Mouse (Mus musculus) bone marrow, adult 2 months (tissue): ENCODE data around the gene Fkbp10.

Source experiments
- CTCF ChIP-seq: fragments of 200-500 bp; IDR thresholded peaks from 2 replicates; pipeline ENCODE4 v1.5.1; 2011; ENCODE audit warnings: low read length, control low read depth; ENCODE audit not compliant: control insufficient read depth, insufficient read depth
- POLR2A ChIP-seq: fragments of 200-500 bp; IDR thresholded peaks from 2 replicates; pipeline ENCODE4 v1.6.1; 2011; ENCODE audit warnings: low read depth, mild to moderate bottlenecking, control low read depth, low read length, borderline replicate concordance; ENCODE audit not compliant: control insufficient read depth

- TF ChIP-seq CTCF (no peak), POLR2A (no peak)
Measured at GRCm38 (mm10) chr11:100395861-100396631, 19.5 kb upstream of the Fkbp10 start.
